Mouse (Mus musculus): Measurements from ENCODE around the gene Dhrs7b. TPM values are rescaled to one million over a fixed set of nuclear protein-coding genes. Genes with fewer than 3 reads are reported as not detected.

Dhrs7b gene
- polyA plus RNA-seq, 1 experiment from 2014 or later: 40.9 TPM

DNA sequence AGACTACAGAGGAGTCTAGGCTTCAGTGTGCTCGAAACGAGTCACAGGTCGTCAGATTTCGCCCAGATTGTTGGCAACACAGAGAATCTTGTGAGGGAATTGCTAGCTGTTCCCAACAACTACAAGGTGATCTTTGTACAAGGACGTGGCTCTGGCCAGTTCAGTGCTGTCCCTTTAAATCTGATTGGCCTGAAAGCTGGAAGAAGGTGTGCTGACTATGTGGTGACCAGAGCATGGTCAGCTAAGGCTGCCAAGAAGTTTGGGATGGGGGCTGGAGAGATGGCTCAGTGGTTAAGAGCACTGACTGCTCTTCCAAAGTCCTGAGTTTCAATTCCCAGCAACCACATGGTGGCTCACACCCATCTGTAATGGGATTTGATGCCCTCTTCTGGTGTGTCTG lies 14.0 kb upstream of the Dhrs7b start:
- Histone ChIP-seq H3K36me3 (no peaks in the 10 kb centered on the region), H3K4me3 (no peak overlapping the region), H3K9me3 (no peaks in the 10 kb centered on the region), H3K27me3 (ENCODE audit: insufficient read depth, poor library complexity, severe bottlenecking) (no peaks in the 10 kb centered on the region), H3K27ac (no peak overlapping the region), H3K4me1 (no peaks in the 10 kb centered on the region)
- WGBS: 60% methylated on average over 5 of the region's 5 CpGs
- DNase-seq (ENCODE audit: low spot score): no peak

DNA sequence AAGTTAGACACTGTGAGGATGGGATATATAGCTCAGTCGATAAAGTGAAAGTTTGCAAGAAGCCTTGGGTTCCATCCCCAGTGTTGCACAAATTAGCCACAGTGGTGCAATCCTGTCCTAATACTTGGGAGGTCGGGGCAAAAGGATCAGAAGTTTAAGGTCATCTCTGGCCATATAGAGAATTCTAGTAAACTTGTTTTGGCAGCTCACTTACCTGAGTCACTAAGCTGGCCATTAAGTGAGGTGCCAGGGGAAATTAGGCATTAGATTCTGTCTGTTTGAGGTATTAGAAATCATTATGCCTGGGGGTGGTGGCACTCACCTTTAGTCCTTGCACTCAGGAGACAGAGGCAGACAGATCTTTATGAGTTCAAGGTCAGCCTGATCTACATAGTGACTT lies 6.7 kb upstream of the Dhrs7b start:
- H3K9me3 ChIP-seq: no peaks in the 10 kb centered on the region
- no peak overlapping the region for H3K4me3 ChIP-seq
- DNase-seq (ENCODE audit: low spot score): no peak
- WGBS: 64% methylated on average over 2 of the region's 2 CpGs
- no peaks in the 10 kb centered on the region for H3K36me3 ChIP-seq
- no peaks in the 10 kb centered on the region for H3K27me3 ChIP-seq (ENCODE audit: insufficient read depth, poor library complexity, severe bottlenecking)
- H3K27ac ChIP-seq: no peak overlapping the region
- no peaks in the 10 kb centered on the region for H3K4me1 ChIP-seq

DNA sequence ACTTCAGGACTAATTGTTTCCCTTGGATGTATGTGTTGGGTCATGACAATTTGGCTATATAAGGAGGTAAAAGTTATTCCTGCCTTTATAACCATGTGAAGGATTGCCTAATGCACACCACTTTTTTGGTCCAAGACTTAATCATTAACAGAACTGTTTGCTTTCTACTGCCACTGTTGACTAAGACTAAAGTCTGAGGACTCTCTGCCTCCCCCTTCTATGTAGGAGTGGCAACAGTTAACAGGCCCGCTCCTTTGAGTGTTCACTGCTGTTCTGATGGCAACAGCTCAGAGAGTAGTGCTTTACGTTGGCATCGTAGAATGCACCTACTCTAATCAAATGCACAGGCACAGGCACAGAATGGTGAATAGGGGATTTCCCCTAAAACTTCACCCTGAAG lies 5.2 kb upstream of the Dhrs7b start:
- no peak for DNase-seq (ENCODE audit: low spot score)
- no peaks in the 10 kb centered on the region for H3K4me1 ChIP-seq
- no peaks in the 10 kb centered on the region for H3K27me3 ChIP-seq (ENCODE audit: insufficient read depth, poor library complexity, severe bottlenecking)
- 82% methylated on average over 3 of the region's 3 CpGs for WGBS
- H3K4me3 ChIP-seq: no peak overlapping the region
- no peaks in the 10 kb centered on the region for H3K36me3 ChIP-seq
- no peak overlapping the region for H3K27ac ChIP-seq
- no peaks in the 10 kb centered on the region for H3K9me3 ChIP-seq

DNA sequence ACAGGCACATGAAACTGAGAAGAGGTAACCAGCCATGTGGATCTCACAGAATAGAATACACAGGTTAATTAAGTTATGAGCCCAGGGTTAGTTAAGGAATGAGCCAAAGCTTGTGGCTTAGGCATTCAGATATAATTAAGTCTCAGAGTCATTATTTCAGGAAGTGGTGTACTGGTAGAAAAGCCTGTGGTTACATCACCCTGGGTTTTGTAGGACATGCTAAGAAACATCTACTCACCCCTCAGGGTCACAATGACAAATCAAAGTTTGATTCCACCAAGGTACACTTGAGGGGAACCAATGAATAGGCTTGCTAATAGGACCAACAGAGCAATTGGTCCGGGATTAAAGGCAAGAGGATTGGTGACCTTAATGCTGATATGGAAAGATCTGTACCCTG lies 3.7 kb upstream of the Dhrs7b start:
- DNase-seq (ENCODE audit: low spot score): no peak
- Histone ChIP-seq H3K36me3 (no peaks in the 10 kb centered on the region), H3K27me3 (ENCODE audit: insufficient read depth, poor library complexity, severe bottlenecking) (no peaks in the 10 kb centered on the region), H3K27ac (no peak overlapping the region), H3K4me1 (peaks cover 6% of the 10 kb centered on the region), H3K9me3 (no peaks in the 10 kb centered on the region), H3K4me3 (no peak overlapping the region)
- 52% methylated on average over 1 of the region's 1 CpGs for WGBS

- 59% methylated on average over 4 of the region's 4 CpGs for WGBS
- no peaks in the 10 kb centered on the region for H3K27me3 ChIP-seq (ENCODE audit: insufficient read depth, poor library complexity, severe bottlenecking)
Observed at GRCm38 (mm10) chr11:60827241-60827945, 3.0 kb upstream of the Dhrs7b start.

GRCm38 (mm10) chr11:60828903-60829302 lies 1.5 kb upstream of the Dhrs7b start:
- Histone ChIP-seq H3K36me3 (no peaks in the 10 kb centered on the region), H3K27ac (no peak overlapping the region), H3K9me3 (no peaks in the 10 kb centered on the region), H3K27me3 (ENCODE audit: insufficient read depth, poor library complexity, severe bottlenecking) (no peaks in the 10 kb centered on the region), H3K4me1 (peaks cover 6% of the 10 kb centered on the region), H3K4me3 (no peak overlapping the region)
- WGBS: 28% methylated on average over 2 of the region's 2 CpGs
- DNase-seq (ENCODE audit: low spot score): no peak

More at GRCm38 (mm10) chr11:60827241-60827945, 3.0 kb upstream of the Dhrs7b start:
- no peaks in the 10 kb centered on the region for H3K36me3 ChIP-seq
- H3K27ac ChIP-seq: no peak overlapping the region
- peaks cover 6% of the 10 kb centered on the region for H3K4me1 ChIP-seq
- no peak for DNase-seq (ENCODE audit: low spot score)
- H3K9me3 ChIP-seq: no peaks in the 10 kb centered on the region
- H3K4me3 ChIP-seq: no peak overlapping the region

DNA sequence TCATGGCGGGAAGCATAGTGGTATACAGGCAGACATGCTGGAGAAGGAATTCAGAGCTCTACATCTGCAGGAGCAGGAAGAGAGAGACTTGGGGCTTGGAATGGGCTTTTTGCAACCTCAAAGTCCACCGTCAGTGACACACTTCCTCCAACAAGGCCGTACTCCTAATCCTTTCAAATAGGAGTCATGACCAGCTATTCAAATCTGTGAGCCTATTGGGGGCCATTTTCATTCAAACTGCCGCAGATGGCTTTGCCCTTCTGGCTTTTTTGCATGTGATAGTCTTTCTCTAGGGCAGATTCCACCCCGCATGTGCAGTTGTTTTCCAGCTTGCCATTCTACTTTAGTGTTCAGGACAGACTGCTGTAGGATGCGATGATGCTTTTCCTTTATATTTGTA lies 6.5 kb downstream of the Dhrs7b start:
- no peaks in the 10 kb centered on the region for H3K4me1 ChIP-seq
- H3K9me3 ChIP-seq: no peaks in the 10 kb centered on the region
- H3K27ac ChIP-seq: no peak overlapping the region
- H3K27me3 ChIP-seq (ENCODE audit: insufficient read depth, poor library complexity, severe bottlenecking): no peaks in the 10 kb centered on the region
- peaks cover 15% of the 10 kb centered on the region; the same call in 1 of the 2 replicates for H3K36me3 ChIP-seq
- 92% methylated on average over 6 of the region's 6 CpGs for WGBS
- no peak overlapping the region for H3K4me3 ChIP-seq
- no peak for DNase-seq (ENCODE audit: low spot score)

- no peaks in the 10 kb centered on the region for H3K9me3 ChIP-seq
- no peaks in the 10 kb centered on the region for H3K27me3 ChIP-seq (ENCODE audit: insufficient read depth, poor library complexity, severe bottlenecking)
- no peak for DNase-seq (ENCODE audit: low spot score)
- H3K36me3 ChIP-seq: peaks cover 15% of the 10 kb centered on the region; the same call in 1 of the 2 replicates
- H3K4me3 ChIP-seq: no peak overlapping the region
- no peak overlapping the region for H3K27ac ChIP-seq
- no peaks in the 10 kb centered on the region for H3K4me1 ChIP-seq
- WGBS: 87% methylated on average over 10 of the region's 10 CpGs
Observed at GRCm38 (mm10) chr11:60837644-60838406, 7.4 kb downstream of the Dhrs7b start.

- Histone ChIP-seq H3K4me1 (0 out of 2 replicates have a peak, but pooled peaks cover 4% of the 10 kb centered on the region), H3K36me3 (peaks cover 27% of the 10 kb centered on the region), H3K9me3 (no peaks in the 10 kb centered on the region), H3K4me3 (no peak overlapping the region), H3K27me3 (ENCODE audit: insufficient read depth, poor library complexity, severe bottlenecking) (no peaks in the 10 kb centered on the region), H3K27ac (no peak overlapping the region)
- 76% methylated on average over 12 of the region's 12 CpGs for WGBS
- DNase-seq (ENCODE audit: low spot score): no peak
Observed at GRCm38 (mm10) chr11:60841467-60842200, 11.2 kb downstream of the Dhrs7b start.

DNA sequence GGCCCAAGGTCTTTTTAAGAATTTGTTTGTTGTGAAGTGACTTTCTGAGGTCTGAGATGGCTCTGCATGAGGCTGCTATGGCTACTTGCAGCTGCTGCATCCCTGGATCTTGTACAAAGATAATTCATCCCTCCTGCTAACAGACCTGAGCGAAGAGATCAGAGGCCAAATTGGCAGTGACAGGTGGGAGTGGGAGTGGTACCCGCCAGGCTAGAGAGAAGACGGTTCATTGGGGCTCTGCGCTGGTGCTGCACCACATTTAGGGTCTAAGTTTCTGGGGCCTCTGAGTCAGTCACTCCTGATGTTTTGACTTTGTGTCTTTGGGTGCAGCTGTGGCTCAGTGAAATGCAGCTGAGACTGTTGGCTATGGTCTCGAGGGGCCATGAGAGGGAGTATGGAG lies 13.0 kb downstream of the Dhrs7b start:
- Histone ChIP-seq H3K36me3 (peaks cover 30% of the 10 kb centered on the region), H3K4me1 (0 out of 2 replicates have a peak, but pooled peaks cover 4% of the 10 kb centered on the region), H3K4me3 (no peak overlapping the region), H3K9me3 (no peaks in the 10 kb centered on the region), H3K27me3 (ENCODE audit: insufficient read depth, poor library complexity, severe bottlenecking) (no peaks in the 10 kb centered on the region), H3K27ac (no peak overlapping the region)
- 91% methylated on average over 5 of the region's 5 CpGs for WGBS
- DNase-seq (ENCODE audit: low spot score): no peak

DNA sequence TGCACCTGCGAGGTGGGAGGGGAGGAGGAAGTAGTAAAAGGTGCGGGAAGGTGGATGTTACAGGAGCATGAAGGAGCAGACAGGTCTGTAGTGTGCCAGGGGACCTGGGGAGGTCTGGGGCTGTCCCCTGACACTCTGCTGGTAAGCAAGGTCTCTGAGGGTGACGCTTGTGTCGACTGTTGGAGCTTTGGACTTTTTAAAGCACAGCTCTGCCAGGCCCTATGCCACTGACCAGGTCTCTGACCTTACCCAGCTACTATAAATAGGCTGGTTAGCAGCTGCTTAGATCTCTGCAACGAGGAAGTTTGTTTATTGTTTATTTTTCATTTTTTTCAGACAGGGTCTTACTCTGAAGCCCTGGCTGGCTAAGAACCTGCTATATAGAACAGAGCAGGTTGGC lies 15.0 kb downstream of the Dhrs7b start:
- H3K36me3 ChIP-seq: peaks cover 40% of the 10 kb centered on the region
- DNase-seq (ENCODE audit: low spot score): no peak
- H3K4me1 ChIP-seq: 0 out of 2 replicates have a peak, but pooled peaks cover 4% of the 10 kb centered on the region
- no peak overlapping the region for H3K27ac ChIP-seq
- H3K4me3 ChIP-seq: no peak overlapping the region
- 84% methylated on average over 5 of the region's 5 CpGs for WGBS
- H3K27me3 ChIP-seq (ENCODE audit: insufficient read depth, poor library complexity, severe bottlenecking): no peaks in the 10 kb centered on the region
- no peaks in the 10 kb centered on the region for H3K9me3 ChIP-seq

GRCm38 (mm10) chr11:60856587-60856986 lies 26.2 kb downstream of the Dhrs7b start:
- H3K4me3 ChIP-seq: no peak overlapping the region
- WGBS: 74% methylated on average over 3 of the region's 3 CpGs
- no peaks in the 10 kb centered on the region for H3K4me1 ChIP-seq
- no peak for DNase-seq (ENCODE audit: low spot score)
- H3K36me3 ChIP-seq: peaks cover 85% of the 10 kb centered on the region
- H3K9me3 ChIP-seq: no peaks in the 10 kb centered on the region
- no peaks in the 10 kb centered on the region for H3K27me3 ChIP-seq (ENCODE audit: insufficient read depth, poor library complexity, severe bottlenecking)
- no peak overlapping the region for H3K27ac ChIP-seq

GRCm38 (mm10) chr11:60861993-60862392 lies 31.6 kb downstream of the Dhrs7b start:
- Histone ChIP-seq H3K27me3 (ENCODE audit: insufficient read depth, poor library complexity, severe bottlenecking) (no peaks in the 10 kb centered on the region), H3K9me3 (no peaks in the 10 kb centered on the region), H3K4me3 (no peak overlapping the region), H3K4me1 (peaks cover 34% of the 10 kb centered on the region), H3K36me3 (peaks cover 82% of the 10 kb centered on the region), H3K27ac (no peak overlapping the region)
- DNase-seq (ENCODE audit: low spot score): no peak
- 81% methylated on average over 3 of the region's 3 CpGs for WGBS

All from heart, embryonic 10.5 days (tissue).